Mouse (Mus musculus): ENCODE results near the gene Uhrf1.

Gene Uhrf1

DNA sequence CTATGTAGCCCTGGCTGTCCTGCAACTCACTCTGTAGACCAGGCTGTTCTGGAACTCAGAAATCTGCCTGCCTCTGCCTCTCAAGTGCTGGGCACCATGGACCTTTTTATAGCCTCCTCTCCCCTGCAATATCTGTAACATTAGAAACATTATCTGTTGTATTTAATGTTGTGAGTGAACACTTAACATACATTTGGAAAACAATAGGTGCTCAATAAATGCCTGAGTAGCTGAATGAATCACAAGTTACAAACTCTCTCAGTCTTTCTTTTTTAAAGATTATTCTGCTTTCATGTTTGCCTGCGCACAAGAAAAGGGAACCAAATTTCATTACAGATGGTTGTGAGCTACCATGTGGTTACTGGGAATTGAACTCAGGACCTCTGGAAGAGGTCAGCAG lies 4.9 kb upstream of the Uhrf1 start:
- no peak for DNase-seq (ENCODE audit: low read depth, low spot score)

DNA sequence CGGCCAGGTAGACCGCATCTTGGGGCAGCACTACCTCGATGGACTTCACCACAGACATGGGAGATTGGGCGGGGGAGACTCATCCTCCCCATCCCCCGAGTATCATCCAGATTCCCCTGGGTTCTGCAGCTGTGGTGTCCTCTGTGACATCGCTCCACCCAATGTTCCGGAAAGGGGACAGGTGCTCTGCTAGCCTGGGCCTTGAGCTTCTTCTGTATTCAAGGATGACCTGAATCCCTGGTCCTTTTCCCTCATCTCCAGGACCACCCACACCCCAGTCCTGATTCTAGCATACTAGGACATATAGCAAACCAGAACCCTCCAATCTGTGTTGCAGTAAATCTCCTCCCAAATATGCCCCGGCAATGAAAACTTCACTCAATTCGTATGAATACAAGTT lies 2.9 kb upstream of the Uhrf1 start, which contains the start of gene Arrdc5:
Arrdc5 (minus strand) TSS at position 101 of the 400 bp plus-strand sequence.
- no peak for DNase-seq (ENCODE audit: low read depth, low spot score)

DNA sequence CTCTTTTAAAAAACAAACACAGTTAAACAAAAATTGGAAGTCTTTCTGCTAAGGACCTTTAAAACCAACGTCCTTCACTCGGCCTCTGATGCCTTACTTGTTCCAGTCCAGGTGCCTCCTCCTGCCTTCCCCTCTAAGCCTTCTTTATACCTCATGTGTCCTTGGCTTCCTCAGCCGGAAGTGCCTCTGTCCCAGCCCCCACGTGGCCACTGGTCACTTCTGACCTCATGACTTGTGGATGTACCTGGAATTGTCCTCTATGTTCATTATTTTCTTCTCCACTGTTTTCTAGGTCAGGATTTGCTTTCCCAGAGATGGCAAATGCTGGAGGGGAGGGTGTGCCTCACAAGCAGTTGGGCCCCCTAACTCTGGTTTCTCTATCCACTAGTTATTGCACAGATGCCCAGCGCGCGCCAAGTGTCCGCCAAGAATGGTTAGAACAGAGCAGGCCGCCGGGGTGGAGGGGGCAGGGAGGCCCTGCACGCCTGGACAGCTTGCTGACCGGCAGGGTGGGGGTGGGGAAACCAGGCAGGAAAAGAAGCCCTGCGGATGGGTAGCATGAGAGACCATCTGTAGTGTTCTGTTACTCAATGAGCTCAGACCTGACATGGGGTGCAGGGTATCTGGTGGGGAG lies 641 bp upstream of the Uhrf1 start:
- DNase-seq (ENCODE audit: low read depth, low spot score) = no peak

DNA sequence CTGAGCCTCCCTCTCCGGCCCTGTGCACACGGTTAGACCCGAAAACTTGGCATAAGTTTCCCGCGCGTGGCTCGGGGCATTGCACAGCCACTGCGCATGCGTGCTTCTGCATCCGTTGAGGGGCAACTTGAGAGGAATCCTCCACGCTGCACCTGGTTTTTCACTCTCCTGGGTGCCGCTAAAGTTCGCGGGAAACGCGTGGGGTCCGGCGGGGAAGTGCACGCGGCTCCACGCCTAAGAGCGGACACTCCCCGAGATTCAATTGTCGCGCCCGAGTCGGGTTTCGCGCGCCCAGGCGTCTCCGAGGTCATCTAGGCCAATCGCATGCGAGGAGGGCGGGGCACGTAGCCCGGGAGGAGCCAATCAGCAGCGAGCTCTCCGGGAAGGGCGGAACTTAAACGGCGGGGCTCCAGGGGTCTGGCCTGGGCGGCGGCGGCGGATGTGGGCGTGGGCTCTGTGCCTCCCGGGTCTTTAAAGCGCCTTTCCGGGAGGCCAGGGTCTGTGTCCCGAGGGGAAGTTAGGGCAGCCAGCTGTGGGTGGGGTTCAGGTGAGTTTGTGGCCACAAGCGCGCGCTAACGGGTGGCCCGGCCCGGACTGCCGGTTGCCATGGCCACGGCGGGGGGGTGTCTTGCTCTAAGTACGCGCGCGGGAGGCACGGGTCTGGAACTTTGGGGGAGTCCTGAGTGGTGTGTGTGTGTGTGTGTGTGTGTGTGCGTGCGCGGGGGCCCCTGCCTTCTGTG lies 896 bp downstream of the Uhrf1 start:
- peak; percentile 67 for DNase-seq (ENCODE audit: low read depth, low spot score)

DNA sequence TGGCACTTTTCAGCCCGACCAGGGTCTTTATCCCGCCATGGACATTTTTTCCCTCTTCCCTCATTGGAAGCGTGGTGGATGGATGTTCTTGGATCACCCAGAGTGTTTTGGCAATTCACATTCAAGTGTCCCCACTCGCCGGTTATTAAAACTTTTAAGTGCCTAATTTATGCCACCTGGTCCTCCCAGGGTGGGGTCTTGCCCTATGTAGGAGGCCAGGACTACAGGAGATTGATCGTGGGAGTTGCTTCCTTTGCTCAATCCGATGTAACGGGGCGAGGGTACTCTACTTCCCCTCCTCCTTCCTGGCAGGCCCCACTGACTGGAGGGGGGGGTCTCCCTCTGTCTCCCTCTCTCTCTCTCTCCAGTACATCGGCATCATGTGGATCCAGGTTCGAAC lies 1.6 kb downstream of the Uhrf1 start:
- no peak for DNase-seq (ENCODE audit: low read depth, low spot score)

DNA sequence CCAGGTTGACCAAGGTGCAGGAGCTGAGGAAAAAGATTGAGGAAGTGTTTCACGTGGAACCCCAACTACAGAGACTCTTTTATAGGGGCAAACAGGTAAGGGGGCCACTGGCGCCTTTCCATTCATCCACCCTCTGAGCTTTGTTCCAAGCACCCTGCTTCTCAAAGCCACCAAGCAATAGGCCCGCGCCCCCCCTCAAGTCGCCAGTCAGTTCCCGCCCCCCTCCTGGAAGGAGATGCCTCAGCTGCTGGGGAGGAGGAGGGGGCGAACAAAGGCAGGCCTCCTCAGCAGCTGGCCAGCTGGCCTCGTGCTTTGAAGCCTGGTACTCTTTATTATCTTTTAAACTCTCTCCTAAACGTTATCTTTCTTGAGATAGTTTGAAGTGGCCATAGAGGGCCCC lies 2.0 kb downstream of the Uhrf1 start:
- DNase-seq (ENCODE audit: low read depth, low spot score) = no peak

DNA sequence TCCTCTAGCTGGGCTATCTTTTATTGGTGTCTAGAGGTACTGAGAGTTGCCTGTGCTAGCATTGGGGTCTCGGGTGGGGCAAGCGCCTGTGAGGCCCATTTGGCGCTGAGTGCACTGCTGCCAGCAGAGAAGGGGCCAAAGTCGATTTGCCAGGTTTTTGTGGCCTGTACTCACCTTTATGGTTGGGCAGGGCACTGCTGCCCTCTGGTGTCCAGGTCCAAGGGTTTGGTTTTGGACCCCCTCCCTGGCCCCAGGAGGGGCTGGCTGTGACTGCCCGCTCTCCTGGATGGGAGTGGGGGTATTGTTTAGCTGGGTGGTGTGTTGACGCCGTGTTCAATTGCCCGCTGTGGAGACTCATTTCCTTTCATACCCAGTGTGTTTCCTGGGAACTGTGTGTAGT lies 2.7 kb downstream of the Uhrf1 start:
- DNase-seq (ENCODE audit: low read depth, low spot score) = no peak

DNA sequence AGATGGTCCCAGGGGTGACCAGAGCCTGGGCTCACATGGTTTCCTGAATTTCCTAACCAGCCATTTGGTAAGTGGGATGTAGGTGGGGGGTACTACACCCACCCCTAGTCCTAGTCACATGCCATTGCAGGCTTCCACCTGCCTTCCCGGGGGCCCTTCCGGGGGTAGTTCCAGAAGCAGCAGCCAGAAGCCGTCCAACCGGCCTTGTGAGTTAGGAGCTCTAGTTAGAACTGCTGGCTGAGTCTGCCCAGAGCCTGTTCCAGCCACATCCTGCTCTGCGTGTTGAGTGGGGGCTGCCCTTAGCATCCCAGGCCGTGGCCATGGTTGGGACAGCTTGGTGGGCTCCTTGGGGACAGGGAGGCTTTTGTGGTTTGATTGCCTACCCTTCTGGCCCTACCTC lies 5.0 kb downstream of the Uhrf1 start:
- DNase-seq (ENCODE audit: low read depth, low spot score) = no peak

DNA sequence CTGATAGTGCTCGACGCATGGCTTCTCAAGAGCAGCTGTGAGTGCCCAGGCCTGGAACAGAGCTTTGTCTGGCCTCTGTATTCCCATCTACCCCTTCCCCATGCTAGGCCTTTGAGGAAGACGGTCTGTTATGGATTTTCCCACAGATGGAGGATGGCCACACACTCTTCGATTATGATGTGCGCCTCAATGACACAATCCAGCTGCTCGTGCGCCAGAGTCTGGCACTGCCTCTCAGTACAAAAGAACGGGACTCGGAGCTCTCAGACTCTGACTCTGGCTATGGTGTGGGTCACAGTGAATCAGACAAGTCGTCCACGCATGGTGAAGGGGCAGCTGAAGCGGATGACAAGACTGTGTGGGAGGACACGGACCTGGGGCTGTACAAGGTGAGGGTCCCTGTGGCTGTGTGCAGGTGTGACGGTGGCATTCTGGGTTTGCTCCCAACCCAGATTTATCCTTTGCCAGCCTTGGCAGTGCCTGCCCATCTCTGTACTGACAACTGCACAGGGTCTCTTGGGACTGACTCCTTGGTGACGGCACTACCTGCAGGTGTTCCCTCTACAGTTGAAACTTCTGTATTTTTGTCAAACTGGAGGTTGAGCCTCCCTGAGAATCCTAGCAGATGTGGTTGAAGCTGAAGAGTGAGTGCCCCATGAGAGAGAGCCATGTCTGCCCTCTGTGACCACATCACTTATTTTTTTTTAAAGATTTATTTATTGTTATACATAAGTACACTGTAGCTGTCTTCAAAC lies 6.2 kb downstream of the Uhrf1 start:
- no peak for DNase-seq (ENCODE audit: low read depth, low spot score)

DNA sequence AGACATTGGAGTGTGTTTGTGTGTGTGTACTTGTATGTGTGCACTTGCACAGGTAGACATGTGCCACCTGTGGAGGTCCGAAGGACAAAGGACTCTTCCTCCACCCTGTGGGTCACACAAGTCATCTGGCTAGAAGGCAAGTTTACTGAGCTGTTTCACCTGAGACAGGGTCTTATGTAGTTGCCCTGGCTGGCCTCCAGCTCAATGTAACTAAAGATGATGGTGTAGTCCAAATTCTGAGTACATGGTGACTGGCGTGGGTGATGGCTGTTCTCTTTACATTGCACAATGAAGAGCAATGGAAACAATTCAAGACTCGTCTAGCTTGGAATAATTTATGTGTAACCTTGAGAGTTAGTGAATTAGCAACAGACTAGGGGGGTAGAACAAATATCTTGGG lies 21.3 kb downstream of the Uhrf1 start:
- DNase-seq (ENCODE audit: low read depth, low spot score) = no peak

DNA sequence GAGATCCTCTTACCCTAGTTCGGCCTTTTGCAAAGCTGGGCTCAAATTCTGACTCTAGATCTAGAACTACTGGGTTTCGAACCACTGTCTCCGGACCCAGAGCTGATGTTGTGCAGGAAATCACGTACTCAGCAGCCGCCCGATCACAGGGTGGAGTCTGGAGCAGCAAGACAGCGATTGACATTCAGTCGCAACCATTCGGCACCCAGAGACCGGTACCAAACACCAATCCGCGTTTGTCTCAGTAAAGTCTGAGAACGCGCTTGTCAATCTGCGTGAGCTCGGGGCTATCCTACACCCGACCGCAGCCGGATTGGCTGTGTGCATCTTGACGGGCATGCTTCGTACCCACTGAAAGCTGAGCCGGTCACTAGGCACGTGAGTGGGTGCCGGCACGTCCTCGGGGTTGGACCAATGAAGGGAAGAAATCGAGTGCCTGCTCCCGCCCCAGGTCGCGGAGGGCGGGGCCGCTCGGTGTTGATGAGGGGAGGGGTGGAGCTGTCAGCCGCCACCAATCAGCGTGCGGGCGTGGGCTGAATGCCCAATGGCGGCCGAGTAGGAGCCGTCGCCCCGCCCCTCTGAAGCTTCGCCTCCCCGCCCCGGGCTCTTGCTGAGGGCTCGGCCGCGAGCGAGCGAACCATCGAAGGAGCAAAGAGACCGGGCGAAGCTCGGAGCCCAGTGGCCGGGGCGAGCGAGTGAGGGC lies 22.5 kb downstream of the Uhrf1 start, which contains the start of gene Kdm4b:
Kdm4b (plus strand) TSS at position 613 of the 703 bp plus-strand sequence.
- DNase-seq (ENCODE audit: low read depth, low spot score) = peak; percentile 100

DNA sequence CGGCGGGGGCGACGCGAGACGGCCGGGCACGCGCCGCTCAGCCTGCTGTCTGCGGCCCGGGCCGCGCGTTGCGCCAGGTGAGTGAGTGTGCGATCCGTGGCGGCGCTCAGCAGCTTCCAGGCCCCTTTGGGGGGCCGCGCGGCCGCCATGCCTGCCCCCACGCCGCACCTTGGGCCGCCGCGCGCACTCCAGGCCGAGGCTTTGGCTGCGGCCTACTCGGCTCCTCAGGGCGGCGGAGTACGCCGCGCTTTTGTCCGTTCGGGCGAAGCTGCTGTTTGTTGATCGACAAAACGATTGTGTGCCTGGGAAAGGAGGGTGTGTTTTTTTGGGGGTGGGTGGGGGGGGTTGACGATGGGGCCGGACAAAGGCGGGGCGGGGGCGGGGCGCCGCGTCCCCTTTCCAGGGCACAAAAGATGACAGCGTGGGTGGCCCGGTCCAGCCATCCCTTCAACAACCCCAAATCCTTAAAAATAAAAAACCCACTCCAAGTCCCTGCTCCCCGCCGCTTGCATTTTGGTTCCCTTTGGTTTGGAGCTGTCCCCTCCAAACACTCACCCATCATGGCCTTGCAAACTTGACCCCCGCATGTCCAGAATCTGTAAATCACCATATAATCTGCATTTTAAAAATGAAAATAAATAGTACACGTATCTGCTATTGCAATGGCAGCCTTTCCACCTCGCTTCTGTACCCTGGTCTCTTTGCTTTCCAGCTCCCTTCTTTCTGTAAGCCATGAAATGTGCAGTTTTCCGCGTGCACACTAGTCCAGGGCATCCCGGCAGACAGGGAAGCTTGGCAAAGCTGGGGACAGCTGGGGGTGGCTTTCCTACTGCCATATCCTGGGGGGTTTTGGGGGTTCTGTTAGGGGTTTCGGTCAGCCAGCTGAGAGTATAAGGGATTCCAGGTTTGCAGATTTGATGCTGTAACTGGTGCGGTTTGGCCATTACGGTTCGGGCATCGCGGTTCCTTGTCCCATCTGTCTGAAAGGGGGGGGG lies 23.3 kb downstream of the Uhrf1 start:
- DNase-seq (ENCODE audit: low read depth, low spot score) = no peak

DNA sequence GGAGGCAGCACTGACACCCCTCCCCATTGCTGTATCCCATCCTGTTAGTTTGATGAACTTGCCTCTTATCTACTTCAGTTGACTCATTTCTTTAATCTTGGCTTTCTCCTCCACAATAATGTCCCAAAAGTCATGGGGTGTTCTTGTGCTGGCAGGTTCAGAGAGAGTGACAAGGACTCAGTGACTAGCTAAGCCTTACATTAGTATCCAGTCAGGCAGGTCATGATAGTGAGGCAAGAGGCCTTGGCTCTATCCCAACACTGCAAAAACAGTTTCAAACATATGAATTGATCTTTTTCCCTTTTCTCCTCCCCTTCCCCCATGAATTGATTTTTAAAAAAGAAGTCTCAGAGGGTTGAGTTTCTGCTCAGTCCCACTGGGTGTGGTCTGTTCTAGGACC lies 26.1 kb downstream of the Uhrf1 start:
- DNase-seq (ENCODE audit: low read depth, low spot score) = no peak

DNA sequence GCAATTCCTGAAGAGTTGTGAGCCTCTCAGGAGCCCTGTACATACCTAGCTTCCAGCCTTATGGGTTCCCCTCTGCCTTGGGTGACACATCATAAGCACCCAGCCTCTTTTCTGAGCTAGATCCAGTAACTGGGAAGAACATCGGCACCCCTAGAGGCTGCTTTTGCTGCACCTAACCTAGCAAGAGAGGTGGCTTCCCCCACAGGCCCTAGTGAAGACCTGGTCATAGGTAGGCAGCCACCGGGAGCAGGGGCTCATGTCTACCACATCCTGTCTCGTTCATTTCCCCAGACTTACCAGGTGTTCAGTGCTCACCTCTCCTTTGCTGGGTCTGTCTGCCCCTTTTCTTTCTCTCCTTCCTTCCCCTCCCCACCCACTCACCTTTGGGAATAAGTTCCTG lies 27.2 kb downstream of the Uhrf1 start:
- no peak for DNase-seq (ENCODE audit: low read depth, low spot score)

DNA sequence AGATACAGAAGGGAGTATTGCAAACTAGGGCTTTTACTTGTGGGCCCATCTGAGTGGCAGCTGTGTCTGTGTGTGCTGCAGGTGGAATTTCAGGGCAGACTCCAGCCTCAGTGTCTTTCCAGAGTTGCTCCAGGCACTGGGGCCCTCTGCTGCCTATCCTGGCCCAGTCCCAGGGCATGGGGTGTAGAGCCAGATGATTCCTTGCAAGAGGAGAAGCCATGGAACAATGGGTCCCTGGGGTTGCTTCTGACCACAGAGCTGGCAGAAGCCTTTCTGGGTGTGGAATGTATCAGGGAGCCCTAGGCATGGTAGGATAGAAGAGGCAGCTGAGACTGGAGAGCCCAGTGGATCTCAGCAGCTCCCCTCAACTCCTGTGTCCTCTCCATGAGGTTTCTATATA lies 28.1 kb downstream of the Uhrf1 start:
- DNase-seq (ENCODE audit: low read depth, low spot score) = no peak

DNA sequence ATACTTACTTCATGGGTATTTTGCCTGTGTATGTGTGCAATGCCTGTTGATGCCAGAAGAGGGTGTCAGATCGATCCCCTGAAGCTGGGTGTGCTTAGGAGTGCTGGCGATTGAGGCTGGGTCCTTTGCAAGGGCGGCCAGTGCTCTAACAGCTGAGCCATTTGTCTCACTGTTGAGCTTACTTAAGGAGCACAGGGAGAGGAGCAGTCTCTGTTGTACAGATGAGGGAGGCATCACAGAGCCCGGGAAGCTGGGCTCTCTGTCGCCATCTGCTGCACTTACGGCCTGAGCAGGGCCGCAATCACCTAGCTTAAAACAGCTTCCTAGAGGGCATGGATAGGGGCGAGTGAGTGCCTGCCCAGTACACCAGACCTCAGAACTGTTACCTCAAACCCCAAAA lies 29.9 kb downstream of the Uhrf1 start:
- no peak for DNase-seq (ENCODE audit: low read depth, low spot score)

DNA sequence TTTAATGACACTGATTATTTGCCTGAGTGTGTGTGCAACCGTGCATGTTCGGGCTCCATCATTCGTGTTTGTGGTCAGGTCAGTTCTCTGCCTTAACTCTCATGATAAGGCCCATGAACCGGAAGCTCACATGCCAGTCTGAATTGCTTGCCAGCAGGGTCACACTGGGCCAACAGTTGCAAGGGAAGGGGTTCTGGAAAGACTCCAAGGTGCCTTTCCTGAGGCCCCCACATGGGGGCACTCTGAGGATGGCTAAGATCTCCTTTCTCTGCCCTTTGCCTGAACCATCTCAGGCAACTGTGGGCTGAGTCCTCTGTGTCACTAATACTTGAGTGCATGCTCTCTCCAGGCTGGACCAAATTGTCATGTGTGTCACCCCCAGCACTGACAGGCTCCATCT lies 34.1 kb downstream of the Uhrf1 start:
- DNase-seq (ENCODE audit: low read depth, low spot score) = no peak

DNA sequence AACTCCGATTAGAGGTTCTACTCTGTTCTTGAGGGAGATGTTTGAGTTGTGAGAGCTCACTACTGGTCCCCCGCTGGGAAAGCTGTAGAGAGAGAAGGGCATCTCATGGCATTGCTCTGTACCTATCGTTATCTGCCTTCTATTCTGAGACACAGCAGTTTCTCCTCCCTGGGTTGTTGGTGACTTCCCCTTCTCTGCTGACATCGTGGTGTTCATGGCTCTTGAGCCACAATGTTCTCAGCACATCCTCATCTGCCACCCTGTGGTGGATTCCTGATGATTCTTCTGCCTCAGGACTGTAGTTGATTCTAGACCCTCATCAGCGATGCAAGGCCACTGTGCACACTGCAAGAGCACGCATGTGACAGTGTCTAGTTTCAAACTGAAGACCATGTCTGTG lies 34.7 kb downstream of the Uhrf1 start:
- no peak for DNase-seq (ENCODE audit: low read depth, low spot score)

DNA sequence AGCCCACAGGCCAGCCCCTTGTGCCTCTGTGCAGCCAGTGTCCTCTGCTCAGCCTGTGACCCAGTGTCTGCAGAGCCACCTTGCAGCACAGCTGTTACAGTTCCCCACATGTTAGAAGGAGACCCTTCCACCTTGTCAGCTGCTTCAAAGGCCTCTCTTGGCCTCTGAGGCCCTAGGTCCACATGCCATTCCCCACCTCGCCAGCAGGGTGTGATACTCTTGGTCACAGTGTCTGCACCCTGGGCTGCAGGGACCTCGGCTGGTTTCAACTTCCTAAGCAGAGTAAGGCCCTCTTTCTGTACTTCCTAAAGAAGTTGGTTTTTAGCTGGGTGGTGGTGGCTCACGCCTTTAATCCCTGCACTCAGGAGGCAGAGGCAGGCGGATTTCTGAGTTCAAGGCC lies 35.8 kb downstream of the Uhrf1 start:
- no peak for DNase-seq (ENCODE audit: low read depth, low spot score)

DNA sequence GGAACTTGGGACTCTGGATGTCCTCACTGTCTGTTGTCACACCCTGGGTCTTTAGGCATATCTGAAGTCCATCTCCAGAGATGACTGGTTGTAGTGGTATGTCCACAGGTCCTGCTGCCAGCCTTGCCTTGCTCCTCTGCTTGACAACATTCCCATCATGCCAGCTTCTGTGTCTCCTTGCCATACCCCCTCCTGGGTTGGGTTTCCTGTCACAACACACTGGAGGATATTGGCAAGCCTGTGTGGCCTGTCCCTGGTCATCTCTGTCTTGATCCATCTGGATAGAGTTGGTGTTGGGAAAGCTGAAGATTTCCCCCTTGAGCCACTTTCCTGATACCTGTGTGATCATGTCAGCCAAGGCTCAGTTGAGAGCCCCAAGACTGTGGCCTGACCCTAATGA lies 37.6 kb downstream of the Uhrf1 start:
- DNase-seq (ENCODE audit: low read depth, low spot score) = no peak

DNA sequence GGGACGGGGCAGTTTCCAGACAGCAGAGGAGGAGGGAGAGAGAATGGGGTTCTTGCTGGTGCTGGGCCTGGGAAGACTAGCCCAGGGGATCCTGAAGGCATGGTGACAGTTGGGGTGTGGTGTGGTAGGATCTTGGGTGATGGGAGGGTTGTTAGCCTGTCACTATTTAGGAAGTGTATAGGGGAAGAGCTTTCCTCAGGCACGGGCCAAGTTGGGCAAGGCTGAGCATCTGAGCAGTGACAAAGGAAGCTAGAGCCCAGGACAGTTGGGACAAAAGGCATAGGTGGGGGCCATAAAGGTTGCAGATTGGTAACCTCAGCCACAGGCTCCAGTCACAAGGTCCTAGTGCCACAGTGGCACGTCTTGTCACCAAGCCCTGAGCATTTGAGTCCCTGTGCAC lies 40.3 kb downstream of the Uhrf1 start:
- no peak for DNase-seq (ENCODE audit: low read depth, low spot score)

All from telencephalon, adult 2 months (tissue).